17 mouse cellular contexts compared by ENCODE assay signal in the genomic region with DNA sequence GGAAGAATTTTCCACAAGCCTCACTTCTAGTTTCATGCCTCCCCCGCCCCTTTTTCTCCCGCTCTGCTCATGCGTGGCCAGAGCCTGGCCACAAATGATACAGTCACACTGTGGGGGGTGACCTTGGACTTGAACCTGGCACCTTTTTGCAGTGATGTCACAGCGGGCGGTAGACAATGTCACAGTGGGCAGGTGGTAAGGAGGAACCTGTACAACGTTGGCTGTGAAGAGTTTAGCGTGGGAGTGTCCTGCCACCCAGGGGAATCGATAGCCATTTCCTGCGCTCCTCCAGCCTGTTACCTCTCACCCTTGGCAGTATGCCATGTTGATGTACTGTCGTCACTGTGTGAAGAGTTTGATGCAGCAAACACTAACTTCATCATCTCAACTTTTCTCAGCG.
DNase-seq lines count a peak whose midpoint lies in the region; ATAC-seq and TF ChIP-seq lines count a peak whose summit lies in the region.
"Had no signal": no experiment of that assay in that cellular context is flagged by ENCODE, and none has a peak within 500 bp of the region (broad histone marks: within the 10 kb centered on the region; RNA-seq: fewer than 3 reads in every experiment).

No protein-coding gene starts in this region.

- peak; percentile 10 to 13 for DNase-seq in cerebellum, postnatal 10 days
- DNase-seq in cerebellum, postnatal 14 days = no peak
- peak; percentile 24 to 44 for DNase-seq in kidney, postnatal 4 days
- no peak for DNase-seq in kidney, adult 8-10 months
- peak; percentile 37 for DNase-seq in A20 (ENCODE audit: low read depth, low spot score)
- no peak for DNase-seq in Patski (ENCODE audit: low read depth, low spot score)
- no peak for DNase-seq in layer of hippocampus, adult 18-20 months (ENCODE audit: low spot score in 2 of 2)
- DNase-seq in adrenal gland, adult 18-20 months (ENCODE audit: low spot score in 2 of 2) = no peak
- DNase-seq: adrenal gland, adult 2 months; cerebellum, adult 18-20 months; lung, adult 2 months; thymus, adult 18-20 months; thymus, postnatal 36 days had no signal

- CTCF ChIA-PET in Patski (lab: Charles Lee) = no interaction called here

- ATAC-seq in Patski = peak; percentile 39
- ATAC-seq: forebrain, embryonic 14.5 days; hindbrain, embryonic 16.5 days; intestine, embryonic 15.5 days; midbrain, embryonic 16.5 days had no signal

- POLR2A ChIA-PET in Patski (lab: Charles Lee) = interaction anchor here (0.6 kb wide), 1 partner anchor 874 kb away, joined by 5 read pairs; no protein-coding TSS in a partner anchor

- TF ChIP-seq CTCF in Patski (IDR thresholded peaks at IDR 0.05) = no peak

- in situ Hi-C loops in Patski (cut with MboI; ENCODE audit: low pct_unique_long_range_greater_than_20kb) = loop anchor here (5.0 to 25.0 kb wide), 5 partner anchors 177 to 855 kb away; no protein-coding TSS in a partner anchor

- H3K27me3 ChIP-seq in Patski = no peaks in the 10 kb centered on the region
- H3K27me3 ChIP-seq: intestine, embryonic 15.5 days had no signal

Comparison
In these comparisons a context has a peak if more than half of its experiments do, and no peak if none do; other contexts are left out.
1. DNase-seq: peak in cerebellum, postnatal 10 days (2 of 2), kidney, postnatal 4 days (2 of 2) and A20 (single experiment); none in cerebellum, postnatal 14 days (0 of 2), kidney, adult 8-10 months (0 of 2), Patski (single experiment), layer of hippocampus, adult 18-20 months (0 of 2) and adrenal gland, adult 18-20 months (0 of 2).